Mouse (Mus musculus): Measurements from ENCODE around the gene Slc8a3. TPM values are rescaled to one million over a fixed set of nuclear protein-coding genes. Genes with fewer than 3 reads are reported as not detected.

The Slc8a3 gene
- total and polyA plus RNA-seq, 3 experiments: not detected

GRCm38 (mm10) chr12:81189636-81190035 is 143.3 kb downstream of the Slc8a3 start:
- H3K4me1 ChIP-seq (ENCODE audit: control insufficient read depth in 1 of 2, insufficient read depth in 2 of 2, low read length in 2 of 2): no peaks in the 10 kb centered on the region
- DNase-seq (ENCODE audit: low read depth, low spot score): no peak
- TF ChIP-seq EP300 (IDR thresholded peaks at IDR 0.05; ENCODE audit: low read depth in 1 of 2, low read length in 2 of 2): no peak
- TF ChIP-seq JUND (IDR thresholded peaks at IDR 0.05; ENCODE audit: low read depth, low read length): no peak
- no peak for TF ChIP-seq TAL1 (IDR thresholded peaks at IDR 0.05; ENCODE audit: low read length)
- TF ChIP-seq POLR2AphosphoS5 (IDR thresholded peaks at IDR 0.05; ENCODE audit: borderline replicate concordance, low read depth, low read length): no peak
- no peak for TF ChIP-seq USF2 (IDR thresholded peaks at IDR 0.05; ENCODE audit: borderline replicate concordance in 1 of 2, insufficient read depth in 1 of 2, low read depth in 1 of 2, low read length in 2 of 2)
- no peak for TF ChIP-seq MAFK (IDR thresholded peaks at IDR 0.05; ENCODE audit: borderline replicate concordance, low read depth, low read length)
- TF ChIP-seq TCF12 (IDR thresholded peaks at IDR 0.05; ENCODE audit: low read depth, low read length): no peak
- TF ChIP-seq MAZ (IDR thresholded peaks at IDR 0.05; ENCODE audit: low read depth, low read length): no peak
- TF ChIP-seq MYC (IDR thresholded peaks at IDR 0.05; ENCODE audit: low read depth, low read length): no peak
- TF ChIP-seq CHD2 (IDR thresholded peaks at IDR 0.05; ENCODE audit: low read length): no peak
- no peak for TF ChIP-seq MEF2A (IDR thresholded peaks at IDR 0.05; ENCODE audit: extremely low read depth, insufficient replicate concordance, low read depth, low read length, poor library complexity, severe bottlenecking)
- no peak for TF ChIP-seq HCFC1 (IDR thresholded peaks at IDR 0.05; ENCODE audit: low read depth, low read length)
- TF ChIP-seq ELF1 (IDR thresholded peaks at IDR 0.05; ENCODE audit: low read depth, low read length): no peak
- H3K36me3 ChIP-seq (ENCODE audit: control insufficient read depth in 1 of 2, insufficient read depth in 2 of 2, low read length in 2 of 2): no peaks in the 10 kb centered on the region; a peak in 1 of 4 replicates
- H3K79me2 ChIP-seq (ENCODE audit: control insufficient read depth, insufficient read depth, low read length, poor library complexity): no peaks in the 10 kb centered on the region
- no peak overlapping the region for H3K9ac ChIP-seq (ENCODE audit: control insufficient read depth, low read depth, low read length, poor library complexity, severe bottlenecking)
- no peaks in the 10 kb centered on the region for H3K9me3 ChIP-seq (replicated peaks; ENCODE audit: insufficient read depth, low read length)
- no peak overlapping the region for H3K4me3 ChIP-seq (ENCODE audit: control insufficient read depth in 1 of 2, insufficient read depth in 1 of 2, low read depth in 2 of 2, low read length in 2 of 2)
- H3K27me3 ChIP-seq (ENCODE audit: control insufficient read depth in 1 of 2, insufficient read depth in 2 of 2, low read length in 2 of 2): no peaks in the 10 kb centered on the region; a peak in 1 of 4 replicates
- H3K27ac ChIP-seq (ENCODE audit: control insufficient read depth, low read depth, low read length): no peak overlapping the region

GRCm38 (mm10) chr12:81188996-81189395 is 144.0 kb downstream of the Slc8a3 start:
- H3K27ac ChIP-seq (ENCODE audit: control insufficient read depth, low read depth, low read length): no peak overlapping the region

More at GRCm38 (mm10) chr12:81188996-81189395, 144.0 kb downstream of the Slc8a3 start:
- H3K36me3 ChIP-seq (ENCODE audit: control insufficient read depth in 1 of 2, insufficient read depth in 2 of 2, low read length in 2 of 2): no peaks in the 10 kb centered on the region
- H3K4me3 ChIP-seq (ENCODE audit: control insufficient read depth in 1 of 2, insufficient read depth in 1 of 2, low read depth in 2 of 2, low read length in 2 of 2): no peak overlapping the region
- no peak for DNase-seq (ENCODE audit: low read depth, low spot score)
- H3K27me3 ChIP-seq (ENCODE audit: control insufficient read depth in 1 of 2, insufficient read depth in 2 of 2, low read length in 2 of 2): no peaks in the 10 kb centered on the region; a peak in 1 of 4 replicates
- TF ChIP-seq MYC (IDR thresholded peaks at IDR 0.05; ENCODE audit: low read depth, low read length): no peak
- TF ChIP-seq ELF1 (IDR thresholded peaks at IDR 0.05; ENCODE audit: low read depth, low read length): no peak
- TF ChIP-seq CTCF (IDR thresholded peaks at IDR 0.05 in 2 of 3, conservative IDR thresholded peaks at IDR 0.05 in 1 of 3; ENCODE audit: control insufficient read depth in 1 of 3, insufficient read depth in 1 of 3, low read depth in 2 of 3, low read length in 3 of 3, poor library complexity in 1 of 3, severe bottlenecking in 1 of 3): no peak
- no peak for TF ChIP-seq TBP (IDR thresholded peaks at IDR 0.05; ENCODE audit: low read depth, low read length)
- TF ChIP-seq MAX (IDR thresholded peaks at IDR 0.05; ENCODE audit: low read length): no peak
- no peak for TF ChIP-seq TAL1 (IDR thresholded peaks at IDR 0.05; ENCODE audit: low read length)
- no peak for TF ChIP-seq POLR2A (IDR thresholded peaks at IDR 0.05; ENCODE audit: control insufficient read depth in 1 of 2, insufficient read depth in 1 of 2, low read depth in 1 of 2, low read length in 2 of 2, poor library complexity in 1 of 2)
- no peak for TF ChIP-seq MAFK (IDR thresholded peaks at IDR 0.05; ENCODE audit: borderline replicate concordance, low read depth, low read length)
- TF ChIP-seq MXI1 (IDR thresholded peaks at IDR 0.05; ENCODE audit: low read depth, low read length): no peak
- no peak for TF ChIP-seq POLR2AphosphoS5 (IDR thresholded peaks at IDR 0.05; ENCODE audit: borderline replicate concordance, low read depth, low read length)
- no peak for TF ChIP-seq CHD1 (IDR thresholded peaks at IDR 0.05; ENCODE audit: low read depth, low read length)
- no peak for TF ChIP-seq ZKSCAN1 (IDR thresholded peaks at IDR 0.05; ENCODE audit: low read depth, low read length)
- no peak for TF ChIP-seq USF2 (IDR thresholded peaks at IDR 0.05; ENCODE audit: borderline replicate concordance in 1 of 2, insufficient read depth in 1 of 2, low read depth in 1 of 2, low read length in 2 of 2)
- TF ChIP-seq GATA1 (IDR thresholded peaks at IDR 0.05; ENCODE audit: low read depth, low read length): no peak
- no peak for TF ChIP-seq ZNF384 (IDR thresholded peaks at IDR 0.05; ENCODE audit: low read depth, low read length)
- H3K79me2 ChIP-seq (ENCODE audit: control insufficient read depth, insufficient read depth, low read length, poor library complexity): no peaks in the 10 kb centered on the region
- H3K9ac ChIP-seq (ENCODE audit: control insufficient read depth, low read depth, low read length, poor library complexity, severe bottlenecking): no peak overlapping the region
- H3K4me1 ChIP-seq (ENCODE audit: control insufficient read depth in 1 of 2, insufficient read depth in 2 of 2, low read length in 2 of 2): no peaks in the 10 kb centered on the region
- no peaks in the 10 kb centered on the region for H3K9me3 ChIP-seq (replicated peaks; ENCODE audit: insufficient read depth, low read length)
